Mouse (Mus musculus) hindlimb bud, embryonic 11.5 days (tissue): ENCODE measurements around the gene Tkt.

Source experiments
- DNase-seq: peaks from one replicate; pipeline ENCODE4 v3.0.0-alpha.2; 2012; ENCODE audit warnings: low read depth, low spot score; ENCODE audit errors: extremely low spot score

Gene Tkt

GRCm38 (mm10) chr14:30584497-30585251, 36.5 kb downstream of the Tkt start:
- no peak for DNase-seq

DNA sequence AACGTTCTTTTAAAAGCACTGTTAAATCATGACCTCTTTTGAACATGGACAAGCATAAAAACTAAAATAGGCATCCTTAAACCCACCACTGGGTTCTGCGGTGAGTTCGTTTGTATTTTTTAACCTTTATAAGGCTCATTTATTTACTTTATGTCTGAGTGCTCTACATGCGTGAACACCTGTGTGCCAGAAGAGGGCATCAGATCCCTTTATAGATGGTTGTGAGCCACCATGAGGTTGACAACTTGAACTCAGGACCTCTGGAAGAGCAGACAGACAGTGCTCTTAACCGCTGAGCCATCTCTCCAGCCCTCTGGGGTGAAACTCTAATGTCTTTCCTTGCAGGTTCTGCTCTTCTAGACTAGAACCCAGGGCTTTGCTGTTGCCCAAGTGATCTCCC, 37.2 kb downstream of the Tkt start:
- DNase-seq = no peak

GRCm38 (mm10) chr14:30586780-30587461, 38.8 kb downstream of the Tkt start:
- no peak for DNase-seq

DNA sequence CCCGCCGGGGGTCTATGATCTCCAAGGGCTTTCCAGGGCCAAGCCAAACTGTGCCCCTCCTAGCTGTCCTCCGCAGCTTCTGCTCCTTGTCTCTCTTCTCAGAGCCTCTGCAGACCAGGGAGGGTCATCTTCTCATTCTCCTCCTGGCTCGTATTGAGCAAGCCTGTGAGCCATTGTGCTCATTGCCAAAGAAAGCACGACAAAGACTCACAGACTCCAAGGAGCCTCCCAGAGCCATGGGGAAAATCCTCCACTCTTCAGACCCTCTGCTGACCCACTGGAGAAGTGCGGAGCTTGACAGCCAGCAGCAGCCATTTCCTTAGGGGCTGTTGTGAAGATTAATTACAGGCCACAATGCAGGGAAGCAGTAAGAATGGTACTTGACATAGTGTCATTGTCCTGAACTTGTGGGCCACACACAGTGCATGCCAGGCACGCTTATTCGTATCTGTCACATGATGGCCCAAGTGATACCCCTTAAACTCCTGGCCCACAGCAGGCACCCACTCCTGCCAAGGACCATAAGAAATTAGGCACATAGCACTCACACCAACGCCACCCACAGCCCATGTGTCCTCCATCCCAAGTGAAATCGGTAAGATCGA, 42.0 kb downstream of the Tkt start:
- no peak for DNase-seq

DNA sequence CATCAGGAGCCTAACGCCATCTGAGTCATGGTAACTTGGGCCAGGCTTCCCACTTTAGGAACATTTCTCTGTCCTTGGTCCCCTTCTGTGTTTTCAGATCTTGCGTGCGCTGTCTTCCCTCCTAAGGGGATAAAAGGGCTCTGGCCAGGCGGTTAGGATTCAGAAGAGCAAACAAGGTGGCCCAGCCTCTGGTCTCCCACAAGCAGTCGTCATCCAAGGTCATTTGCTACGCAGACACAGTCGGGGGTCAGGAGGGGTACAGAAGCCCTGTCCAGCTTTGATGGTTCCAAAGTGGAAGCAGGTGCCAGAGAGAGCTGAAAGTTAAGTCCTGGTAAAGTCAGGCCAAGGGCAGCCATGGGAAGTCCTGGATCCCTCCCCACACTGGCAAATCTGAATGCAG, 42.8 kb downstream of the Tkt start:
- DNase-seq = no peak

- peak; percentile 26 for DNase-seq
These were observed 43.3 kb downstream of the Tkt start for GRCm38 (mm10) chr14:30591417-30591816.

GRCm38 (mm10) chr14:30593279-30594091, 45.3 kb downstream of the Tkt start:
- DNase-seq = no peak

DNA sequence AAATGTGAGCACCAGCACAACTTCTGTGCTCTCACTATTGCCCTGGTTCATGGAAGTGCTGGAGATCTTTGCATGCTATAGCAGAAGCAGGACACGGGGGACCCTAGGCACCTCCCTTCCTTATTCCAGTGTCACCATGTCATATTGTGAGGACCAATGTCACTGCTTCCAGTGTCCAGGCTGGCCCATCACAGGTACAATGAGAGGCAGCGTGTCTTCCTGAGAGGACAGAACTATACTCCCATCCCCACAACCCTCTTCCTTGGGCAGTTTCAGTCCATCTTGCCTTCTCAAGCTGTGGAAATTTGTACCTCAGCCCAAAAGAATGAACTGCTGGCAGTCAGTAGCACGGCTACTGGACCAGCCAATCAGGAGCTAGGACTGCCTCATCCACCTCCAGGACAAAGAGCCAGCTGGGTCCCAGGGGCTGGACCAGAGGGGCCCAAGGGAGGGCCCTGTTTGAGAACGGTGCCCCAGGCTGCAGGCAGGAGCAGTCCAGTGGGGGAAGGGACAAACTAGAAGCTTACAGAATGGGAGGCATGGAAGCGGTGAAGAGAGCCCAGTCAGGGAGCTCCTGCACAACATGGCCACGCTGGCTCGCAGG, 46.0 kb downstream of the Tkt start:
- DNase-seq = no peak

GRCm38 (mm10) chr14:30595576-30596313, 47.6 kb downstream of the Tkt start:
- no peak for DNase-seq

- no peak for DNase-seq
These were observed 48.2 kb downstream of the Tkt start for GRCm38 (mm10) chr14:30596407-30596806.

- DNase-seq = no peak
These were observed 49.0 kb downstream of the Tkt start for GRCm38 (mm10) chr14:30597142-30597541.

DNA sequence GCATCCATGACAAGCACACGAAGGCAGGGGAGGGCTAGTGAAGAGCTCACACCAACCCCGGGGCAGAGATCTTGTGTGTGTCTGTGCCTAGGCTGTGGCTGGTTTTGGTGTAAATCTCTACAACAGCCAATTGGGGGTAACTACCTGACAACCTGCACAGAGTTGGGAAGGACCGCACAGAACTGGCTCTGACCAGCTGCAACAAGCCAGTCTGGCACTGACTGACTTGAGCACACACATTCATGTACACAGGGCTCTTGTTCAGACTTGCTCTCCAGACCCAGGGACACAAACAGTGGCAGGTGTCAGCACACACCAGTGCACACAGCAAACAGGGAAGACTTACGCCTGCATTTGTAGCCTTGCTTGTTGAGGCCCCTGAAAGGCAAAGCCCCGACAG, 58.7 kb downstream of the Tkt start:
- DNase-seq = no peak

- DNase-seq = no peak
These were observed 59.5 kb downstream of the Tkt start for GRCm38 (mm10) chr14:30607696-30608095.

DNA sequence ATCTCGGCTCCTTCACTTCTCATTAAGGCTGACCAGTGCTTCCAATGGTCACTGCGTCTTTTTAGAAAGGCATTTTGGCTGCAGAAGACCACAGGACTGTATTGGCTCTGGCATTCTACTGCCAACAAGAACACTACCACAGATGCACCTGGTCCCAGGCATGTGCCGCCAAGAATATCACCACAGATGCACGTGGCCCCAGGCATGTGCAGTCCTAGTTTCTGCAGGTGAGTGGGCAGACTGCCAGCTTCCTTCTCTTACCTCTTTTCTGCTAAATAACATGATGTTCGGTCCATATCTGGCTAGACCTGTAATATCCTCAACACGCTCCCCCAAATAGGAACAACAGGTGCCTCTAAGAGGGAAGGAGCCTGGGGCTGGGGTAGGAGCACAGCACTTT, 60.0 kb downstream of the Tkt start:
- no peak for DNase-seq

DNA sequence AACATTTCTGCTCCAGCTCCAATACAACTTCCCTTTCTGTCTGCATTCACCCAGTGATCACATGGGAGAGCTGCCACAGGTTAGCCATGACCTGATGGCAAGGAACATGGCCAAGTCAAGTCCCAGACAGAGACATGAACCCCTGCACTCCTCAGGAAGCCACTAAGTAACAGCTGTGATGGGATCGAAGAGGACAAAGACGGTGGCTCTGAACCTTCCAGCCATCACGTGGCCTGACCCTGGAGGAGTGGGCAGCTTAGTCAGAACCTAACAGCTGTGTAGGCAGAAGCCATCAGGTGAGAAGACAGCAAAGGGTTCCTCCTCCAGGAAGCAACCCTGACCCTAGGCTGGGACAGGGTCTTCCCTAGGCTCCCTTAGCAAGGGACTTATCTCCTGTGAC, 61.3 kb downstream of the Tkt start:
- no peak for DNase-seq

DNA sequence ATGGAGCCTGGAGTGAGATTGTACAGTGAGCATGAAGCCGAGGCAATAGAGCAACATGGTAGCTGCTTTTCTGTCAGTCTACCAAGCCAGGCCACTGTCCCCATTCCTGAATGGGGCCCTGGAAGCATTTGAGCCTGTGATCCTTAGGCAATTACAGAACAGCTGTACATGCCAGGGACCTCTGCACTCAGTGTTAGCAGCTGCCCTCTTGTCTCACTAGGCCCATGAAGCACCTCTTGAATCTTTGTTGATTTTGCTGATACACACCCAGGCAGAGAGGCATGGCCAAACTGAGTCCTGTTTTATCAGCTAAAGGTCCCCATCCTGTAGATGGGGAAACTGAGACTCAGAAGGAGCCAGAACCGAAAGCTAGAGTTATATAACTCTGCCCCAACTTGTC, 62.1 kb downstream of the Tkt start:
- DNase-seq = no peak

GRCm38 (mm10) chr14:30610940-30611339, 62.8 kb downstream of the Tkt start:
- no peak for DNase-seq

DNA sequence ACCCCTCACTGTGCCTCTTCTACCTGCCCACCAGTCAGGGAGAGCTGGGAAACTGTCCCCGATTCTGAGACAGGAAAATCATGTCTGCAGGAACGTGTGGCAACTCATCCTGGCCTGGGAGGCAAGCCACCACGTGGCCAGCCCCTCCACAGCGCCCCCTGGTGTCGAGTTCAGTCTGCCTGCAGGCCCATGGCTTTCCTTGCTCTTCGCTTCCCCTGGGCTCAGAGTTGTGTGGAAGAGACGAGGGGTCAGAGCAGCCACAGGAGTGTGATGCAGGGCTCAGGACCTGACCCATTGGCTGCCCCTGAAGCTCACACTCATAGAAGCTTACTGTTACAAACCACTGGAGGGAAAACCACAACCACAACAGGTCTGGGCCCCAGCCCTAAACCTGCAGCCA, 64.4 kb downstream of the Tkt start:
- DNase-seq = peak; percentile 35

GRCm38 (mm10) chr14:30612962-30613715, 65.0 kb downstream of the Tkt start:
- no peak for DNase-seq

- DNase-seq = no peak
These were observed 68.6 kb downstream of the Tkt start for GRCm38 (mm10) chr14:30616751-30617150.
